Mouse (Mus musculus): Measurements from ENCODE around the gene Grik4. TPM values are rescaled to one million over a fixed set of nuclear protein-coding genes. Genes with fewer than 3 reads are reported as not detected.

Grik4 gene
- polyA plus RNA-seq, 1 experiment from 2014 or later, result 0.43 TPM

GRCm38 (mm10) chr9:42504971-42505510 is 439.3 kb downstream of the Grik4 start:
- Histone ChIP-seq H3K4me3 (ENCODE audit: low read depth, low read length) (no peak overlapping the region), H3K9me3 (replicated peaks; ENCODE audit: control insufficient read depth, low read length) (no peaks in the 10 kb centered on the region), H3K4me1 (ENCODE audit: control insufficient read depth, insufficient read depth, low read length) (no peaks in the 10 kb centered on the region), H3K27me3 (ENCODE audit: control insufficient read depth, insufficient read depth, low read length) (no peaks in the 10 kb centered on the region), H3K4me2 (no peak overlapping the region), H3K27ac (ENCODE audit: low read depth, low read length) (no peak overlapping the region), H3K9ac (ENCODE audit: low read depth, low read length) (no peak overlapping the region), H3K36me3 (ENCODE audit: control insufficient read depth, insufficient read depth, low read length) (no peaks in the 10 kb centered on the region)
- no peak for ATAC-seq (replicated peaks; ENCODE audit: insufficient number of reproducible peaks, low FRiP score, low TSS enrichment)
- WGBS (ENCODE audit: insufficient replicate concordance), result 80% methylated on average over 3 of the region's 3 CpGs

GRCm38 (mm10) chr9:42504559-42504958 is 439.7 kb downstream of the Grik4 start:
- Histone ChIP-seq H3K4me1 (ENCODE audit: control insufficient read depth, insufficient read depth, low read length) (no peaks in the 10 kb centered on the region), H3K4me3 (ENCODE audit: low read depth, low read length) (no peak overlapping the region), H3K9me3 (replicated peaks; ENCODE audit: control insufficient read depth, low read length) (no peaks in the 10 kb centered on the region), H3K9ac (ENCODE audit: low read depth, low read length) (no peak overlapping the region), H3K27ac (ENCODE audit: low read depth, low read length) (no peak overlapping the region), H3K4me2 (no peak overlapping the region), H3K36me3 (ENCODE audit: control insufficient read depth, insufficient read depth, low read length) (no peaks in the 10 kb centered on the region), H3K27me3 (ENCODE audit: control insufficient read depth, insufficient read depth, low read length) (no peaks in the 10 kb centered on the region)
- WGBS (ENCODE audit: insufficient replicate concordance), result 76% methylated on average over 11 of the region's 11 CpGs
- ATAC-seq (replicated peaks; ENCODE audit: insufficient number of reproducible peaks, low FRiP score, low TSS enrichment), result no peak

DNA sequence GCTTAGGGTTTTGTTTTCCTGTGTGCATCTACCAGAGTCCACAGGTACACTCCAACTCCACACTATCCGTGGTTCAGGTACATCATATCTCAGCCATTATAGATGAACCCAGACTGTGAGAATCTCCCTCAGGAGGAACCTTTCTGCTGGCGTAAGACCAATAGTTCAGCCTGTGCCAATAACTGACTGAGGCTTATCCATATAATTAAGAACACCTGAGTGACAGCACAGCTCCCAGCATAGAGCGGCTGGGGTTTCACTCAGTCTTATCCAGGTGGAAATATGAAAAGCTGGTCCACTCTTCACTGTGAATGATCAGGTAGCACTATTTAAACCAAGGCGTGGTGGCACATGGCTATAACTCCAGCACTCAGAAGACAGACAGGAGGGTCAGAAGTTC is 440.6 kb downstream of the Grik4 start:
- H3K4me3 ChIP-seq (ENCODE audit: low read depth, low read length), result no peak overlapping the region
- no peak overlapping the region for H3K4me2 ChIP-seq
- no peak overlapping the region for H3K9ac ChIP-seq (ENCODE audit: low read depth, low read length)
- H3K4me1 ChIP-seq (ENCODE audit: control insufficient read depth, insufficient read depth, low read length), result no peaks in the 10 kb centered on the region
- no peak overlapping the region for H3K27ac ChIP-seq (ENCODE audit: low read depth, low read length)
- 71% methylated on average over 4 of the region's 4 CpGs for WGBS (ENCODE audit: insufficient replicate concordance)
- ATAC-seq (replicated peaks; ENCODE audit: insufficient number of reproducible peaks, low FRiP score, low TSS enrichment), result no peak
- H3K9me3 ChIP-seq (replicated peaks; ENCODE audit: control insufficient read depth, low read length), result no peaks in the 10 kb centered on the region
- H3K27me3 ChIP-seq (ENCODE audit: control insufficient read depth, insufficient read depth, low read length), result no peaks in the 10 kb centered on the region
- no peaks in the 10 kb centered on the region for H3K36me3 ChIP-seq (ENCODE audit: control insufficient read depth, insufficient read depth, low read length)

DNA sequence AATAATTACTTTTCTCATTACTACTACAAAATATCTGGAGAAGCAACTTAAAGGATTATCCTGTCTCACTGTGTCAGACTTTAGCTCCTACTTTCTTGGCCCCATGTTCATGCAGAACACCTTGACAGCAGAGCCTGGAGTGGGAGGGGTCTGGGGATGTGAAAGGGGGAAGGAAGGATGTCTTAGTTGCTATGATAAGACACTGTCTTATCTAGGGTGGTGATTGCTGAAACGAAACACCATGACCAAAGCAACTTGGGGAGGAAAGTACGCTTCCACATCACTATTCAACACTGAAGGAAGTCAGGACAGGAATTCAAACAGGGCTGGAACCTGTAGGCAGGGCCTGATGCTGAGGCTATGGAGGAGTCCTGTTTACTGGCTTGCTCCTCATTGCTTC is 448.0 kb downstream of the Grik4 start:
- no peaks in the 10 kb centered on the region for H3K4me1 ChIP-seq (ENCODE audit: control insufficient read depth, insufficient read depth, low read length)
- H3K27me3 ChIP-seq (ENCODE audit: control insufficient read depth, insufficient read depth, low read length), result no peaks in the 10 kb centered on the region
- H3K9me3 ChIP-seq (replicated peaks; ENCODE audit: control insufficient read depth, low read length), result peaks cover 2% of the 10 kb centered on the region; the same call in 1 of the 2 replicates
- H3K4me2 ChIP-seq, result no peak overlapping the region
- H3K9ac ChIP-seq (ENCODE audit: low read depth, low read length), result no peak overlapping the region
- WGBS (ENCODE audit: insufficient replicate concordance), result 47% methylated on average over 2 of the region's 2 CpGs
- no peaks in the 10 kb centered on the region for H3K36me3 ChIP-seq (ENCODE audit: control insufficient read depth, insufficient read depth, low read length)
- no peak for ATAC-seq (replicated peaks; ENCODE audit: insufficient number of reproducible peaks, low FRiP score, low TSS enrichment)
- H3K27ac ChIP-seq (ENCODE audit: low read depth, low read length), result no peak overlapping the region
- no peak overlapping the region for H3K4me3 ChIP-seq (ENCODE audit: low read depth, low read length)

- WGBS (ENCODE audit: insufficient replicate concordance), result 80% methylated on average over 9 of the region's 9 CpGs
- Histone ChIP-seq H3K4me2 (no peak overlapping the region), H3K9ac (ENCODE audit: low read depth, low read length) (no peak overlapping the region), H3K27me3 (ENCODE audit: control insufficient read depth, insufficient read depth, low read length) (no peaks in the 10 kb centered on the region), H3K4me3 (ENCODE audit: low read depth, low read length) (no peak overlapping the region), H3K36me3 (ENCODE audit: control insufficient read depth, insufficient read depth, low read length) (no peaks in the 10 kb centered on the region), H3K9me3 (replicated peaks; ENCODE audit: control insufficient read depth, low read length) (peaks cover under 1% of the 10 kb centered on the region; the same call in 1 of the 2 replicates), H3K27ac (ENCODE audit: low read depth, low read length) (no peak overlapping the region), H3K4me1 (ENCODE audit: control insufficient read depth, insufficient read depth, low read length) (no peaks in the 10 kb centered on the region)
- ATAC-seq (replicated peaks; ENCODE audit: insufficient number of reproducible peaks, low FRiP score, low TSS enrichment), result no peak
Observed at GRCm38 (mm10) chr9:42491780-42492179, 452.5 kb downstream of the Grik4 start.

GRCm38 (mm10) chr9:42490589-42491382 is 453.5 kb downstream of the Grik4 start:
- 80% methylated on average over 16 of the region's 16 CpGs for WGBS (ENCODE audit: insufficient replicate concordance)
- H3K4me1 ChIP-seq (ENCODE audit: control insufficient read depth, insufficient read depth, low read length), result no peaks in the 10 kb centered on the region
- no peak overlapping the region for H3K9ac ChIP-seq (ENCODE audit: low read depth, low read length)
- H3K4me2 ChIP-seq, result no peak overlapping the region
- H3K27ac ChIP-seq (ENCODE audit: low read depth, low read length), result no peak overlapping the region
- ATAC-seq (replicated peaks; ENCODE audit: insufficient number of reproducible peaks, low FRiP score, low TSS enrichment), result no peak
- no peaks in the 10 kb centered on the region for H3K36me3 ChIP-seq (ENCODE audit: control insufficient read depth, insufficient read depth, low read length)
- H3K9me3 ChIP-seq (replicated peaks; ENCODE audit: control insufficient read depth, low read length), result no peaks in the 10 kb centered on the region
- H3K4me3 ChIP-seq (ENCODE audit: low read depth, low read length), result no peak overlapping the region
- no peaks in the 10 kb centered on the region for H3K27me3 ChIP-seq (ENCODE audit: control insufficient read depth, insufficient read depth, low read length)

DNA sequence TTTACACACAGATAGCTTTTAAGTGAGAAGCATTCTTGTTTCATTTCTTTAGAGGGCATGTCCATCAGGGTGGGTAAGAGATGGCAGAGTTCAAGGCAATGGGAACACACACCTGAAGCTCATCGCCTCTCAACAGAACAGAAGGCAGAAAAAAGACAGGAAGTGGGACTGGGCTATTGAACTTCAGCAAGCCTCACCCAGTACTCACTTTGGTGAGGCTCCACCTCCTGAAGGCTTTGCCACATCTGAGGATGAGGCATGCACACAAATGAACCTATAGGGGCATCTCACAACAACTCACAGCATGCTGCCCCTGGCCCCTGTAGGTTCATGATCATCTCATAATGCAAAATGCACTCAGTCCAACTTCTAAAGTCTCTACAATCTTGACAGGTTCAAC is 456.2 kb downstream of the Grik4 start:
- no peak for ATAC-seq (replicated peaks; ENCODE audit: insufficient number of reproducible peaks, low FRiP score, low TSS enrichment)
- no peaks in the 10 kb centered on the region for H3K9me3 ChIP-seq (replicated peaks; ENCODE audit: control insufficient read depth, low read length)
- H3K36me3 ChIP-seq (ENCODE audit: control insufficient read depth, insufficient read depth, low read length), result no peaks in the 10 kb centered on the region
- no peak overlapping the region for H3K9ac ChIP-seq (ENCODE audit: low read depth, low read length)
- no peak overlapping the region for H3K4me3 ChIP-seq (ENCODE audit: low read depth, low read length)
- H3K4me2 ChIP-seq, result no peak overlapping the region
- 86% methylated on average over 1 of the region's 1 CpGs for WGBS (ENCODE audit: insufficient replicate concordance)
- H3K27me3 ChIP-seq (ENCODE audit: control insufficient read depth, insufficient read depth, low read length), result no peaks in the 10 kb centered on the region
- H3K4me1 ChIP-seq (ENCODE audit: control insufficient read depth, insufficient read depth, low read length), result no peaks in the 10 kb centered on the region
- no peak overlapping the region for H3K27ac ChIP-seq (ENCODE audit: low read depth, low read length)

- ATAC-seq (replicated peaks; ENCODE audit: insufficient number of reproducible peaks, low FRiP score, low TSS enrichment), result no peak
- WGBS (ENCODE audit: insufficient replicate concordance), result 55% methylated on average over 4 of the region's 4 CpGs
- no peaks in the 10 kb centered on the region for H3K4me1 ChIP-seq (ENCODE audit: control insufficient read depth, insufficient read depth, low read length)
Observed at GRCm38 (mm10) chr9:42486913-42487312, 457.4 kb downstream of the Grik4 start.

GRCm38 (mm10) chr9:42484667-42485066 is 459.6 kb downstream of the Grik4 start:
- H3K4me2 ChIP-seq, result no peak overlapping the region
- ATAC-seq (replicated peaks; ENCODE audit: insufficient number of reproducible peaks, low FRiP score, low TSS enrichment), result no peak
- H3K9me3 ChIP-seq (replicated peaks; ENCODE audit: control insufficient read depth, low read length), result no peaks in the 10 kb centered on the region
- H3K36me3 ChIP-seq (ENCODE audit: control insufficient read depth, insufficient read depth, low read length), result no peaks in the 10 kb centered on the region
- no peak overlapping the region for H3K4me3 ChIP-seq (ENCODE audit: low read depth, low read length)
- 87% methylated on average over 1 of the region's 1 CpGs for WGBS (ENCODE audit: insufficient replicate concordance)
- H3K4me1 ChIP-seq (ENCODE audit: control insufficient read depth, insufficient read depth, low read length), result no peaks in the 10 kb centered on the region
- H3K9ac ChIP-seq (ENCODE audit: low read depth, low read length), result no peak overlapping the region
- no peak overlapping the region for H3K27ac ChIP-seq (ENCODE audit: low read depth, low read length)
- no peaks in the 10 kb centered on the region for H3K27me3 ChIP-seq (ENCODE audit: control insufficient read depth, insufficient read depth, low read length)

More at GRCm38 (mm10) chr9:42486913-42487312, 457.4 kb downstream of the Grik4 start:
- no peaks in the 10 kb centered on the region for H3K36me3 ChIP-seq (ENCODE audit: control insufficient read depth, insufficient read depth, low read length)
- H3K9me3 ChIP-seq (replicated peaks; ENCODE audit: control insufficient read depth, low read length), result no peaks in the 10 kb centered on the region
- H3K27me3 ChIP-seq (ENCODE audit: control insufficient read depth, insufficient read depth, low read length), result no peaks in the 10 kb centered on the region
- no peak overlapping the region for H3K4me2 ChIP-seq
- no peak overlapping the region for H3K4me3 ChIP-seq (ENCODE audit: low read depth, low read length)
- no peak overlapping the region for H3K9ac ChIP-seq (ENCODE audit: low read depth, low read length)
- H3K27ac ChIP-seq (ENCODE audit: low read depth, low read length), result no peak overlapping the region
